Mouse (Mus musculus): ENCODE data around the gene H6pd. TPM values are rescaled to one million over a fixed set of nuclear protein-coding genes. Genes with fewer than 3 reads are reported as not detected.

H6pd gene
- 17.8 and 18.5 TPM in 2 replicates for polyA plus RNA-seq (2015; fragmentation: Nextera tagmentation; extraction: Ambion mirVana)

- peak within 1 kb of the TSS; percentile 75 for H3K4me3 ChIP-seq (replicated peaks)
- ATAC-seq (replicated peaks; ENCODE audit: low FRiP score): peak; percentile 90
- no peaks in the 10 kb centered on the region for H3K9me3 ChIP-seq (replicated peaks)
- H3K36me3 ChIP-seq: no peaks in the 10 kb centered on the region
- WGBS: 4% methylated on average over 52 of the region's 52 CpGs
- peak within 1 kb of the TSS; percentile 84 for H3K4me2 ChIP-seq
- peak within 1 kb of the TSS; percentile 91 for H3K9ac ChIP-seq
- H3K27ac ChIP-seq: peak within 1 kb of the TSS; percentile 97
- no peaks in the 10 kb centered on the region for H3K27me3 ChIP-seq
- peaks cover 43% of the 10 kb centered on the region for H3K4me1 ChIP-seq
Measured at GRCm38 (mm10) chr4:150008853-150009586, at the start of gene H6pd. H6pd (minus strand) TSS chr4:150009023.

DNA sequence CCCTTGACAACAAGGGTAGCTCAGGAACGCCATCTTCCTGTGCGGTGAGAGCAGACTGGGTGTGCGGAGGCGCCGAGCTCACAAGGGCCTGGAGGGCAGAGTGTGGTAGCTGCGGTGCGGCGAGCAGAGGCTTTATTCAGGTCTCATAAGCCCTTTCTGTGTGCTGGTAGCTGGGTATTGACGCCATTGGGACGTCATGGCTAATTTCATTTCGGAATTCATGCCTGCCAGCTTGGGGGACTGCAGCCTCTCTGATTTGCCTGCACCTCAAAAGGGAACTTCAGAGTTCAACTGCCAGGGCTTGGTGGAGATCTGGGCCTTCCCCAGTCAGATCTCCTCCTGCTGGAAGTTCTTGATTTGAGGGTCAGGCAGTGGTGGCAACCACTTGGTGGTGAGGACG, 48.9 kb upstream of the H6pd start:
- no peaks in the 10 kb centered on the region for H3K9me3 ChIP-seq (replicated peaks)
- no peak overlapping the region for H3K27ac ChIP-seq
- H3K27me3 ChIP-seq: no peaks in the 10 kb centered on the region
- H3K4me3 ChIP-seq (replicated peaks): no peak overlapping the region
- H3K36me3 ChIP-seq: no peaks in the 10 kb centered on the region
- peaks cover 26% of the 10 kb centered on the region for H3K4me1 ChIP-seq
- whole genome bisulfite sequencing: 86% methylated on average over 12 of the region's 12 CpGs
- no peak overlapping the region for H3K4me2 ChIP-seq
- H3K9ac ChIP-seq: no peak overlapping the region
- no peak for ATAC-seq (replicated peaks; ENCODE audit: low FRiP score)

DNA sequence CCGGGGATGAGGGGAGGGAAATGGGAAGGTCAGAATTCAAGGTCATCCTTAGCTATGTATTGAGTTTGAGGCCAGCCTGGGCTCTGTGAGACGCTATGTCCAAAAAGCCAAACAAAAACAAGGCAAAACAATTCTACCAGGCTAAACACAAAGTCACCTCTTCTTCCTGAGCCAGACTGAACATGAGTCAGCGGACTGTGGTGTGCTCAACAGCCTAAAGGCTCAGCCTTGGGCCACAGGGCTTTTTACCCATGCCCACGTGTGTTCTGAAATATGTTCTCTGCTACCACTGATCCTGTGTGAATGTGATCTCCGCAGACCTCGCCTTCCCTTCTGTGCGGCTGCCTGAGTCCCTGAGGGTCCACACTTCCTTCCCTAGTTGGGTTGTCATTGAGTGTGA, 47.3 kb upstream of the H6pd start:
- H3K4me3 ChIP-seq (replicated peaks): no peak overlapping the region
- H3K4me2 ChIP-seq: no peak overlapping the region
- H3K9ac ChIP-seq: no peak overlapping the region
- ATAC-seq (replicated peaks; ENCODE audit: low FRiP score): no peak
- no peaks in the 10 kb centered on the region for H3K36me3 ChIP-seq
- peaks cover 14% of the 10 kb centered on the region for H3K4me1 ChIP-seq
- H3K27me3 ChIP-seq: peaks cover 10% of the 10 kb centered on the region
- WGBS: 73% methylated on average over 7 of the region's 7 CpGs
- H3K9me3 ChIP-seq (replicated peaks): no peaks in the 10 kb centered on the region
- no peak overlapping the region for H3K27ac ChIP-seq

GRCm38 (mm10) chr4:150052380-150052779, 43.6 kb upstream of the H6pd start:
- H3K4me2 ChIP-seq: no peak overlapping the region
- H3K36me3 ChIP-seq: no peaks in the 10 kb centered on the region
- peaks cover 23% of the 10 kb centered on the region for H3K4me1 ChIP-seq
- no peak overlapping the region for H3K27ac ChIP-seq
- no peak overlapping the region for H3K9ac ChIP-seq
- no peak overlapping the region for H3K4me3 ChIP-seq (replicated peaks)
- no peak for ATAC-seq (replicated peaks; ENCODE audit: low FRiP score)
- 91% methylated on average over 3 of the region's 3 CpGs for WGBS
- H3K9me3 ChIP-seq (replicated peaks): no peaks in the 10 kb centered on the region
- peaks cover 46% of the 10 kb centered on the region for H3K27me3 ChIP-seq

- Histone ChIP-seq H3K27ac (no peak overlapping the region), H3K4me3 (replicated peaks) (no peak overlapping the region), H3K4me2 (no peak overlapping the region), H3K9me3 (replicated peaks) (no peaks in the 10 kb centered on the region), H3K27me3 (peaks cover 48% of the 10 kb centered on the region), H3K36me3 (no peaks in the 10 kb centered on the region), H3K4me1 (peaks cover 24% of the 10 kb centered on the region), H3K9ac (no peak overlapping the region)
- ATAC-seq (replicated peaks; ENCODE audit: low FRiP score): no peak
- WGBS: 67% methylated on average over 8 of the region's 8 CpGs
Measured at GRCm38 (mm10) chr4:150051514-150051913, 42.7 kb upstream of the H6pd start.

DNA sequence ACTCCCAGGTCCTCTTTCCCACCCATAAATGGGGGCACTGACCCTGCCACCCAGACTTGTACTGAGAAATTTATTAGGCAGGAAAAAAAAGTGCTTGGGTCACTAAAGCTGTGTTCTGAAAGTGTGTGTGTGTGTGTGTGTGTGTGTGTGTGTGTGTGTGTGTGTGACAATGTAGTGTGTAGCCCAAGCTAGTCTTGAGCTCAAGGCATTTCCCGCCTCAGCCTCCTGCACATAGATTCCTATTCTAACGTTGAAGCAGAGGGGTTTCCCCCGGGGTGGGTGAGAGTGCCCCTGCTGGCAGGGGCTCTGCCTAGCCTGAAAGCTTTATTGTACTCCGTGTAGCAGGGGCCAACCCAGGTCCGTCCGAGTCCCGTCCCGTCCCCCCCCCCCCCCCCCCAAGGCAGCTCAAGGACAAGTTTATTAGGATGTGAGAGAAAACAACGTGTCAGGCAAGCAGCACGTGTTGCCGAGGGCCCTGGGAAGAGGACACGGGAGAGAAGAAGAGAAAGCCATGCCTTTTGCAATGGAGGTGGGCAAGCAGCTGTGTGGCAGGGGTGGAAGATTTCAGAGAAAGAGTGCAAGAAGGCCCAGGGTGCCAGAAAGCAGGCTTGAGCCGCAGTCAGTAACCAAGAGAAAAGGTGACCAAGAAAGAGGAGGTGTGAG, 40.9 kb upstream of the H6pd start:
- ATAC-seq (replicated peaks; ENCODE audit: low FRiP score): no peak
- peak overlapping the region; percentile 53 for H3K4me3 ChIP-seq (replicated peaks)
- no peak overlapping the region for H3K9ac ChIP-seq
- peaks cover 54% of the 10 kb centered on the region for H3K27me3 ChIP-seq
- peaks cover 24% of the 10 kb centered on the region for H3K4me1 ChIP-seq
- H3K27ac ChIP-seq: no peak overlapping the region
- WGBS: 22% methylated on average over 13 of the region's 13 CpGs
- H3K36me3 ChIP-seq: no peaks in the 10 kb centered on the region
- H3K4me2 ChIP-seq: peak overlapping the region; percentile 96
- H3K9me3 ChIP-seq (replicated peaks): no peaks in the 10 kb centered on the region

DNA sequence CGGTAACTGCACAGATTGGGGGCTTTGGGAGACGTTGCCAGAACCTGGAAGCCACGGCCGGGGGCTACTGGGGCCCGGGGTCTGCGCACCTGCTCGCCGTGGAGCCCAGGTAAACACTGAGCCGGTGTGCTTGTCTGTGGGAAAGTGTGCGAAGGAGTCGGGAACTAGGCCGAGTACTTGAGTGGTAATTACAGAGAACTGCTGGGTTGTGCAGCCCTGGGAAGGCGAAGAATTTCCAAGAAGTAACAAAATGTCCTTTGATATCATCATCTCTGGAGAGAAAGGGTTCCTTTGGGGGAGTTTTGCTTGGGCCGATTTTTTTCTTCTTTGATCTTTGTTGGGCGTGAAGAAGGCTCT, 40.3 kb upstream of the H6pd start:
- 0 out of 2 replicates have a peak, but pooled peaks have one; percentile 23 for ATAC-seq (replicated peaks; ENCODE audit: low FRiP score)

GRCm38 (mm10) chr4:150048478-150049156, 39.8 kb upstream of the H6pd start:
- no peaks in the 10 kb centered on the region for H3K36me3 ChIP-seq
- H3K27ac ChIP-seq: no peak overlapping the region
- ATAC-seq (replicated peaks; ENCODE audit: low FRiP score): peak; percentile 37; the same call in 1 of the 2 replicates
- no peaks in the 10 kb centered on the region for H3K9me3 ChIP-seq (replicated peaks)
- H3K4me2 ChIP-seq: peak overlapping the region; percentile 96
- WGBS: under 1% methylated on average over 49 of the region's 49 CpGs
- H3K4me3 ChIP-seq (replicated peaks): peak overlapping the region; percentile 53
- peak overlapping the region; percentile 41 for H3K9ac ChIP-seq
- peaks cover 24% of the 10 kb centered on the region for H3K4me1 ChIP-seq
- H3K27me3 ChIP-seq: peaks cover 55% of the 10 kb centered on the region

More for the DNA sequence above, 40.3 kb upstream of the H6pd start:
- peaks cover 55% of the 10 kb centered on the region for H3K27me3 ChIP-seq
- H3K4me2 ChIP-seq: peak overlapping the region; percentile 96
- no peaks in the 10 kb centered on the region for H3K9me3 ChIP-seq (replicated peaks)
- H3K27ac ChIP-seq: no peak overlapping the region
- peaks cover 24% of the 10 kb centered on the region for H3K4me1 ChIP-seq
- WGBS: 13% methylated on average over 15 of the region's 15 CpGs
- peak overlapping the region; percentile 41; the same call in 1 of the 2 replicates for H3K9ac ChIP-seq
- no peaks in the 10 kb centered on the region for H3K36me3 ChIP-seq
- peak overlapping the region; percentile 53 for H3K4me3 ChIP-seq (replicated peaks)

DNA sequence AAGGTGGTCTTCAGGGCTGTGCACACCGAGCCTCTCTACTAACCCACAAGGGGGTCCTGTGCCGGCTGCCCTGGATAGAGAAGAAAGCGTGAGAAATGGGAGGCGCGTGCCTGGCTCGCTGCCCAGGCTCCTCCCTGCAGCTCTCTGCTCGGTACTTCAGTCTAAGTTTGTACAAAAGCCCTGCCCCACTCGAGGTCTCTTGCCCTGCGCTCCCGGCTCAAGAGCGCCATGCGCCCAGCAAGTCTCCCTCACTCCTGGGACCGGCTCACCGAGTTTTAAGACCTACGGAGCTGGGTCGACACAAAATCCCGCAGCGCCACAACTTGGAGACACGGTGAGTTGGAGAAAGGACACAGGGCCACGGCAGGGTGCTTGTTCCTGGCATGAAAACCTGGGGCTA, 39.2 kb upstream of the H6pd start:
- Histone ChIP-seq H3K36me3 (no peaks in the 10 kb centered on the region), H3K4me1 (peaks cover 24% of the 10 kb centered on the region), H3K27ac (no peak overlapping the region), H3K9me3 (replicated peaks) (no peaks in the 10 kb centered on the region), H3K27me3 (peaks cover 55% of the 10 kb centered on the region), H3K4me2 (peak overlapping the region; percentile 96), H3K9ac (peak overlapping the region; percentile 41), H3K4me3 (replicated peaks) (peak overlapping the region; percentile 53)
- under 1% methylated on average over 20 of the region's 20 CpGs for WGBS
- ATAC-seq (replicated peaks; ENCODE audit: low FRiP score): peak; percentile 82

DNA sequence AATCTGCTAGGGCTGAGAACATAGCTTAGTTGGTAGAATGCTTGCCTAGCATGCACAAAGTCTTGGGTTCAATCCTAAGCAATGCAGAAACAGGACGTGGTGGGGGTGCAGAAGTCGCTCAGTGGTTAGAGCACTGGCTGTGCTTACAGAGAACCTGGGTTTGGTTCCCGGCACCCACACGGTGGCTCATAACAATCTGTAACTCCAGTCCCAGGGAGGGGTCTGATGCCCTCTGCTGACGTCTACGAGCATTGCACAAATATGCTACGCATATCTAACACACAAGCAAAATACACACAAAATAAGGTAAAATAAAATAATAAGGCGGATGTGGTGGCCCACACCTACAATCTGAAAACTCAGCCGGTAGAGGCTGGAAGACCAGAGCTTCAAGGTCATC, 34.8 kb upstream of the H6pd start:
- Histone ChIP-seq H3K9me3 (replicated peaks) (no peaks in the 10 kb centered on the region), H3K36me3 (no peaks in the 10 kb centered on the region), H3K9ac (no peak overlapping the region), H3K4me2 (no peak overlapping the region), H3K27me3 (peaks cover 22% of the 10 kb centered on the region), H3K4me3 (replicated peaks) (no peak overlapping the region), H3K4me1 (peaks cover 13% of the 10 kb centered on the region), H3K27ac (no peak overlapping the region)
- WGBS: 95% methylated on average over 9 of the region's 9 CpGs
- no peak for ATAC-seq (replicated peaks; ENCODE audit: low FRiP score)

DNA sequence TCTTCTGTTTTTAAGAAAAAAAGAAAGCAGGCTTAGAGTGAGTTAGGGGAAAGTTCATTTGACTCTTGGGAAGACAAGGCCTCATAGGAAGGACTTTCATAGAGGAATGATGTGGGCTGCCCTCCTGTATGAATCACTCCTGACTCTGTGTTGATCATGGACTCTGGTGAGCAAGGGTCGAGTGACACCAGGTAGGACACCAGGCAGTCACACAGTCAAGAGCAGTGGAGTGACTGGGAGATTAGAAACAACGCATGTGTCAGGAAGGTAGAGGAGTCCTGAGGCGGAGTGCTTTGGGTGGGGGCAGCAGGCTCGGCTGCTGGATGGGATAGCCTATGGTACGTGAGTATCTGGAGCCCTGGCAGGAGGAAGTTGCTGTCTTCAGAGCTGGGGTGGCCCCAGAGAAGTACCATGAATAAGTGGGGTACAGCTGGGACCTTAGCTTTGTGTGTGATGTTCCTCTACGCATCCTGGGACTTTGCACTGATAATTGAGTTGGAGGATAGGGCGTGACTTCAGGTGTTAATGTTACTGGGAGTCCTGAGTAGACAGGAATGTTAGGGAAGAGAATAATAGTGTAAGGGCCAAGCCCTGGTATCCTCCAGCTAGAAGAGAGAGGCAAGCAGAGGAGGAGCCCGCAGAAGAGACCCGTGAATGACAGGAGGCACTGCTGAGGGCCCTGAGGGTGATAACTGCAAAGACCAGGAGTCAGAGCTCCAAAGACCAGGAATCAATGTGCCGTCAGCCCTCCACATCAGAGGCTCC, 32.7 kb upstream of the H6pd start:
- H3K36me3 ChIP-seq: no peaks in the 10 kb centered on the region
- H3K9me3 ChIP-seq (replicated peaks): no peaks in the 10 kb centered on the region
- 82% methylated on average over 10 of the region's 10 CpGs for WGBS
- no peaks in the 10 kb centered on the region for H3K4me1 ChIP-seq
- no peak overlapping the region for H3K4me3 ChIP-seq (replicated peaks)
- H3K27me3 ChIP-seq: peaks cover 7% of the 10 kb centered on the region; the same call in 1 of the 2 replicates
- no peak overlapping the region for H3K9ac ChIP-seq
- no peak overlapping the region for H3K27ac ChIP-seq
- H3K4me2 ChIP-seq: no peak overlapping the region
- ATAC-seq (replicated peaks; ENCODE audit: low FRiP score): no peak

All from kidney, embryonic 15.5 days (tissue).